Mouse (Mus musculus) lung, postnatal 0 days (tissue): Measurements from ENCODE around the gene Aldh5a1.

Experiments used
- CTCF ChIP-seq: IDR thresholded peaks from 2 replicates; pipeline ENCODE4 v1.5.1; 2016; ENCODE audit warnings: antibody characterized with exemption, mild to moderate bottlenecking
- EP300 ChIP-seq: IDR thresholded peaks from 2 replicates; pipeline ENCODE4 v1.6.1; 2016; ENCODE audit warnings: antibody characterized with exemption, mild to moderate bottlenecking, control low read depth

DNA sequence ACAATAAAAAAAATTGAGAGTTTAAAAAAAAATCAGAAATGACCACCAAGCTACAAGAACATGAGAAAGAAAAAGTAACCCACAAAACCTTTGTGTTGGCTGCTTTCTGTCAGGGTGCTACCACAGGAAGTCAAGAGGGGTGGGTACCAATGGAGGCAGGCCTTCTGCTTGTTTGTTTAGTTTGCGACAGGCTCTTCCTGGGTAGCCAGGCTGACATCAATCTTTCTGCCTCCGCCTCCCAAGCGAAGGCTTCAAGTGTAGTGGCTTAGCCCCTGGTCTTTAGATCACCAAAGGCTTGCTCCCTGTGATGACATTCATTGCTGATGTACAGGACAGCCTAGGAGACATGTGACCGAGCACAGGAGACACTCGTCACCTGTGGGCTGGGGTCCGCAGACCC, 16.2 kb downstream of the Aldh5a1 start:
- TF ChIP-seq EP300 (no peak), CTCF (no peak)
